Mouse (Mus musculus): Measurements from ENCODE around the gene Tead3.

DNA sequence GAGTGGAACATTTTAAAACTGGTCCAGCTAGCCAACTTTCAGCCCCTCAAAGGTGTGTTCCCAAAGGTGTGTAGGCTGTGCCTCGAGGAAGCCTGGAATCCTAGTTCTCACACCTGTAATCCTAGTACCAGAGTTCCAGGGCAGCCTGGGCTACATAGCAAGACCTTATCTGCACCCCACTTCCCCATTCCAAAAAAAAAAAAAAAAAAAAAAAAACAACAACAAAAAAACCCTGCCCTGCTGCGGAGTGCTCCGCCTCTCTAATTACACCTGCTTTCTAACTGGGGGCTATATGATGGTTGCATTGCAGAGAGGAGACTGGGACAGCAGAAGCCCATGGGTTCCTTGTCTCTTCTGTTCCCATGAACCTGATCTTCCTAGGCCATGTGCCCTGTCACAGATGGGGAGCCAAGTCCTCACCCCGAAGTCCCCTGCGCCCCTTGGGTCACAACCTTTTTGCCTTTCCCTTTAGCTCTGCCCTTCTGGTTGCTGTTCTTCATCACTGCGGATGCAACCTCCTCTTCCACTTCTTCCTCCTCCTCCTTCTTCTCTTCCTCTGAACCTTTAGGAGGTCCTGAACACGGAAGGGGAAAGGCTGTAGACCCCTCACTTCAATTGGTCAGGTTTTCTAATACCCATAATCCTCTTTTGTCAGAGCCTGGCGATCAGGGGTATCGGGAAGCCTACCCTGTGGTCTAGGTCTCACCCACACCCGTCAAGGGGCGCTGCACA, 11.5 kb upstream of the Tead3 start:
- TF ChIP-seq CTCF (IDR thresholded peaks at IDR 0.05; ENCODE audit: low read depth) (no peak), EP300 (optimal IDR thresholded peaks at IDR 0.05) (no peak)

All from stomach, postnatal 0 days (tissue).